Mouse (Mus musculus): ENCODE measurements around the gene Pip4p1. TPM values are rescaled to one million over a fixed set of nuclear protein-coding genes. Genes with fewer than 3 reads are reported as not detected.

The Pip4p1 gene
- polyA plus RNA-seq, 1 experiment = 95.5 TPM

GRCm38 (mm10) chr14:50876236-50876950, 54.3 kb downstream of the Pip4p1 start:
- TF ChIP-seq POLR2A (IDR thresholded peaks at IDR 0.05; ENCODE audit: insufficient read depth, low read length) = no peak
- no peak overlapping the region for H3K27ac ChIP-seq (ENCODE audit: insufficient read depth, low read length)

More at GRCm38 (mm10) chr14:50876236-50876950, 54.3 kb downstream of the Pip4p1 start:
- Histone ChIP-seq H3K4me3 (ENCODE audit: low read depth, low read length) (no peak overlapping the region), H3K27me3 (ENCODE audit: control insufficient read depth, insufficient read depth, low read length, poor library complexity, severe bottlenecking) (no peaks in the 10 kb centered on the region), H3K4me1 (ENCODE audit: control insufficient read depth, insufficient read depth, low read length) (no peaks in the 10 kb centered on the region), H3K36me3 (ENCODE audit: control insufficient read depth, insufficient read depth, low read length, poor library complexity, severe bottlenecking) (no peaks in the 10 kb centered on the region), H3K9me3 (replicated peaks; ENCODE audit: control insufficient read depth, insufficient read depth, low read length, poor library complexity, severe bottlenecking) (peaks cover 2% of the 10 kb centered on the region; the same call in 1 of the 2 replicates), H3K9ac (ENCODE audit: low read depth, poor library complexity, severe bottlenecking) (no peak overlapping the region)

Other genes with a start within 250 kb of the Pip4p1 start
- not detected in 2 replicates for gene Olfr747, start 237.7 kb downstream of the Pip4p1 start, polyA plus RNA-seq (2011; ENCODE audit: insufficient read depth, insufficient read length, low read depth, missing spikeins)
- gene Olfr748, start 223.5 kb downstream of the Pip4p1 start, polyA plus RNA-seq (2011; ENCODE audit: insufficient read depth, insufficient read length, low read depth, missing spikeins) = not detected in 2 replicates
- not detected in 2 replicates for gene Olfr749, start 185.8 kb downstream of the Pip4p1 start, polyA plus RNA-seq (2011; ENCODE audit: insufficient read depth, insufficient read length, low read depth, missing spikeins)
- 44.7 and 48.1 TPM in 2 replicates for gene Ttc5, start 145.3 kb downstream of the Pip4p1 start, polyA plus RNA-seq (2011; ENCODE audit: insufficient read depth, insufficient read length, low read depth, missing spikeins)
- 0.44 TPM in 1 of 2 replicates, not detected in the other for gene Ccnb1ip1, start 123.1 kb downstream of the Pip4p1 start, polyA plus RNA-seq (2011; ENCODE audit: insufficient read depth, insufficient read length, low read depth, missing spikeins)
- gene Parp2, start 123.0 kb downstream of the Pip4p1 start, polyA plus RNA-seq (2011; ENCODE audit: insufficient read depth, insufficient read length, low read depth, missing spikeins) = 86.5 and 91.5 TPM in 2 replicates
- gene Tep1, start 60.3 kb downstream of the Pip4p1 start, polyA plus RNA-seq (2011; ENCODE audit: insufficient read depth, insufficient read length, low read depth, missing spikeins) = 12.1 and 19.4 TPM in 2 replicates
- gene Klhl33, start 33.3 kb downstream of the Pip4p1 start, polyA plus RNA-seq (2011; ENCODE audit: insufficient read depth, insufficient read length, low read depth, missing spikeins) = not detected in 2 replicates
- 68.4 and 72.5 TPM in 2 replicates for gene Osgep, start 6.0 kb downstream of the Pip4p1 start, polyA plus RNA-seq (2011; ENCODE audit: insufficient read depth, insufficient read length, low read depth, missing spikeins)
- 165 and 181 TPM in 2 replicates for gene Apex1, start 5.9 kb downstream of the Pip4p1 start, polyA plus RNA-seq (2011; ENCODE audit: insufficient read depth, insufficient read length, low read depth, missing spikeins)
- gene Pnp, start 226 bp upstream of the Pip4p1 start, polyA plus RNA-seq (2011; ENCODE audit: insufficient read depth, insufficient read length, low read depth, missing spikeins) = 58.9 and 64.4 TPM in 2 replicates
- 24.9 and 31.0 TPM in 2 replicates for gene Gm49342, start 13.7 kb upstream of the Pip4p1 start, polyA plus RNA-seq (2011; ENCODE audit: insufficient read depth, insufficient read length, low read depth, missing spikeins)
- 6.1 and 9.4 TPM in 2 replicates for gene Pnp2, start 25.1 kb upstream of the Pip4p1 start, polyA plus RNA-seq (2011; ENCODE audit: insufficient read depth, insufficient read length, low read depth, missing spikeins)
- not detected in 2 replicates for gene Rnase10, start 76.9 kb upstream of the Pip4p1 start, polyA plus RNA-seq (2011; ENCODE audit: insufficient read depth, insufficient read length, low read depth, missing spikeins)
- gene Rnase9, start 111.0 kb upstream of the Pip4p1 start, polyA plus RNA-seq (2011; ENCODE audit: insufficient read depth, insufficient read length, low read depth, missing spikeins) = not detected in 2 replicates
- gene Rnase11, start 119.3 kb upstream of the Pip4p1 start, polyA plus RNA-seq (2011; ENCODE audit: insufficient read depth, insufficient read length, low read depth, missing spikeins) = not detected in 2 replicates
- not detected in 2 replicates for gene Rnase12, start 126.8 kb upstream of the Pip4p1 start, polyA plus RNA-seq (2011; ENCODE audit: insufficient read depth, insufficient read length, low read depth, missing spikeins)
- gene Olfr750, start 143.6 kb upstream of the Pip4p1 start, polyA plus RNA-seq (2011; ENCODE audit: insufficient read depth, insufficient read length, low read depth, missing spikeins) = not detected in 2 replicates
- 7.0 and 7.2 TPM in 2 replicates for gene Rnase4, start 160.2 kb upstream of the Pip4p1 start, polyA plus RNA-seq (2011; ENCODE audit: insufficient read depth, insufficient read length, low read depth, missing spikeins)
- gene Ang, start 160.3 kb upstream of the Pip4p1 start, polyA plus RNA-seq (2011; ENCODE audit: insufficient read depth, insufficient read length, low read depth, missing spikeins) = 3.2 and 3.6 TPM in 2 replicates
- gene Eddm3b, start 183.6 kb upstream of the Pip4p1 start, polyA plus RNA-seq (2011; ENCODE audit: insufficient read depth, insufficient read length, low read depth, missing spikeins) = not detected in 2 replicates
- gene Rnase6, start 193.1 kb upstream of the Pip4p1 start, polyA plus RNA-seq (2011; ENCODE audit: insufficient read depth, insufficient read length, low read depth, missing spikeins) = not detected in 2 replicates
- not detected in 2 replicates for gene Rnase1, start 215.9 kb upstream of the Pip4p1 start, polyA plus RNA-seq (2011; ENCODE audit: insufficient read depth, insufficient read length, low read depth, missing spikeins)
- not detected in 2 replicates for gene Rnase2b, start 231.4 kb upstream of the Pip4p1 start, polyA plus RNA-seq (2011; ENCODE audit: insufficient read depth, insufficient read length, low read depth, missing spikeins)